7 mouse cellular contexts compared by ENCODE assay signal in the genomic region with DNA sequence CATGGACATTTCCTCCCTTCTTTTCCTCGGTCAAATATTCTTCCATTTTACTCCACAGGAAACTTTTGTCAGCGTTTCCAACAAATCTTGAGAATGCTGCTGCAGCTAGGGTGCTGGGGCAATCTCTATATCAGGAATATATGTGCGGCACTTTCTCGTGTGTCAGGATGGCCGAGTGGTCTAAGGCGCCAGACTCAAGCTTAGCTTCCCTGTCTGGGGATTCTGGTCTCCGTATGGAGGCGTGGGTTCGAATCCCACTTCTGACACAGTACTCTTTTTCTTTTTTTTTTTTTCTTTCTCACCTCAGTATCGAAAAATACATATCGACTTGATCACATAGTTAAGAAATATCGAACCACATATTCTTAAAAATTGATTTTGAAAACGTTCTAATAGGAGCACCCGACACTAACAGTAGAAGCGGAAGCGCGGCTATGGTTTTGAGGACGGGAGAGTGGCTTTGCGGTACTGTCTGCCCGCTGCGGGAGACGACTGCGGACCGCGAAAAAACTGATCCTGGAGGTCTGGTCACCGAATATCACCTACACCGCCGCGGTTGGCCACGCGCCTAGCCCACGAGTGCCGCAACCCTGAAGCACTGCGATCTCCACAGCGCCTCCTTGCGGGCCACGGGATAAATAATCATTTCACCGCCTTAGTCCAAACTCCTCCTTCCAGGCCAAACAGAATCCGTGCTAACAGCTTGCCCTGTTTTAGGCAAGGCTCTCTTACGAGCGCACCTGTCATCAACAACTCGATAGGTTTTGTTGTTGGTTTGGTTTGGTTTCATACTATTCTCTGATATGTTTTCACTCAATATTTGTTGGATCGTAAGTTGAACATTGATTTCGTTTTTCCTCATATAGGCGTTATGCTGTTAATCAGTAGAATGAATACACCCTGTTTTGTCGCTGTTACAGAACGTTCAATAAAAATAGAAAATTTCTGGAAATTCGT. TPM values are rescaled to one million over a fixed set of nuclear protein-coding genes. Genes with fewer than 3 reads are reported as not detected.
DNase-seq lines count a peak whose midpoint lies in the region; ATAC-seq lines count a peak whose summit lies in the region.

No protein-coding gene starts in this region.

- no peaks in the 10 kb centered on the region for H3K9me3 ChIP-seq in intestine, embryonic 15.5 days
- H3K9me3 ChIP-seq in midbrain, embryonic 10.5 days (replicated peaks): peaks cover 10% of the 10 kb centered on the region; the same call in 1 of the 2 replicates

- H3K4me2 ChIP-seq in intestine, embryonic 15.5 days (replicated peaks): peak overlapping the region; percentile 54

- peak overlapping the region; percentile 84 for H3K27ac ChIP-seq in intestine, embryonic 15.5 days
- H3K27ac ChIP-seq in midbrain, embryonic 10.5 days (replicated peaks): peak overlapping the region; percentile 77

- peak; percentile 94 to 99 for DNase-seq in adrenal gland, adult (ENCODE audit: inconsistent age in 2 of 2, low spot score in 1 of 2)
- DNase-seq in embryo, embryonic 10.5 days (ENCODE audit: low spot score): peak; percentile 98
- peak; percentile 83 for DNase-seq in gastrocnemius, postnatal 25 days
- DNase-seq in left cerebral cortex, postnatal 25 days (ENCODE audit: low spot score in 2 of 2): peak; percentile 95 to 98
- peak; percentile 93 for DNase-seq in midbrain, embryonic 10.5 days (ENCODE audit: low spot score)
- peak; percentile 97 for DNase-seq in right cerebral cortex, postnatal 4 days

- peak overlapping the region; percentile 71 for H3K9ac ChIP-seq in intestine, embryonic 15.5 days

- H3K4me3 ChIP-seq in intestine, embryonic 15.5 days (replicated peaks): peak overlapping the region; percentile 66
- peak overlapping the region; percentile 61 for H3K4me3 ChIP-seq in midbrain, embryonic 10.5 days

- peak; percentile 96 for ATAC-seq in intestine, embryonic 15.5 days

- H3K4me1 ChIP-seq in intestine, embryonic 15.5 days (replicated peaks): no peaks in the 10 kb centered on the region
- peaks cover 9% of the 10 kb centered on the region for H3K4me1 ChIP-seq in midbrain, embryonic 10.5 days

- intact Hi-C loops in left cerebral cortex, postnatal 25 days (cut with DNase I): loop anchor here (1.0 to 2.0 kb wide), 4 partner anchors 14 to 75 kb away; no protein-coding TSS in a partner anchor

- H3K36me3 ChIP-seq in intestine, embryonic 15.5 days: no peaks in the 10 kb centered on the region
- H3K36me3 ChIP-seq in midbrain, embryonic 10.5 days: peaks cover 7% of the 10 kb centered on the region

- WGBS in intestine, embryonic 15.5 days: 5% methylated on average over 48 of the region's 48 CpGs
- WGBS in midbrain, embryonic 10.5 days: 6% methylated on average over 48 of the region's 48 CpGs

- H3K27me3 ChIP-seq in intestine, embryonic 15.5 days (replicated peaks): no peaks in the 10 kb centered on the region
- no peaks in the 10 kb centered on the region for H3K27me3 ChIP-seq in midbrain, embryonic 10.5 days (ENCODE audit: low read depth, poor library complexity, severe bottlenecking)

RNA-seq across cellular contexts. Expression of a gene that starts 21.1 kb away (rescaled TPM):
- 10 to 100 TPM; 20.6 to 24.7 TPM for total RNA-seq in gastrocnemius, postnatal 25 days (2021)
- 155 and 156 TPM in 2 replicates for polyA plus RNA-seq in intestine, embryonic 15.5 days (2015; fragmentation: Nextera tagmentation; extraction: Ambion mirVana)
- 10 to 100 TPM; 34.3 to 41.2 TPM for total RNA-seq in left cerebral cortex, postnatal 25 days (2021)
- polyA plus RNA-seq in midbrain, embryonic 10.5 days (2016; fragmentation: Nextera tagmentation; extraction: Ambion mirVana): 146 and 162 TPM in 2 replicates

RNA-seq across cellular contexts. Expression of a gene that starts 54.7 kb away (rescaled TPM):
- not detected for total RNA-seq in gastrocnemius, postnatal 25 days (2021)
- polyA plus RNA-seq in intestine, embryonic 15.5 days (2015; fragmentation: Nextera tagmentation; extraction: Ambion mirVana): not detected in 2 replicates
- total RNA-seq in left cerebral cortex, postnatal 25 days (2021): not detected
- not detected in 2 replicates for polyA plus RNA-seq in midbrain, embryonic 10.5 days (2016; fragmentation: Nextera tagmentation; extraction: Ambion mirVana)

Comparison
In these comparisons a context has a peak if more than half of its experiments do, and no peak if none do; other contexts are left out.
1. Peak in every context shown above with its lines: DNase-seq, ATAC-seq, H3K4me3 ChIP-seq and H3K27ac ChIP-seq.